Mouse (Mus musculus) limb, embryonic 14.5 days (tissue): ENCODE results near the gene Kmt2d. TPM values are rescaled to one million over a fixed set of nuclear protein-coding genes. Genes with fewer than 3 reads are reported as not detected.
A peak's percentile ranks its signal among the peaks of the same experiment; 100 is the strongest.

ENCODE experiments used
- ATAC-seq: fragments of 200-750 bp; cut with Nextera tagmentation; 2 replicates; pipeline ENCODE4 v1.8.0; 2017; ENCODE audit warnings: low read depth, moderate number of reproducible peaks, moderate TSS enrichment; ENCODE audit not compliant: low FRiP score
- DNase-seq: peaks from one replicate; pipeline ENCODE4 v3.0.0-alpha.2; 2015; ENCODE audit warnings: low spot score
- H3K27ac ChIP-seq: fragments of 300-500 bp; sonication (generic); replicated peaks from 2 replicates; pipeline ENCODE4 v1.5.1; 2014; ENCODE audit warnings: low read depth, mild to moderate bottlenecking, low read length, moderate library complexity, mixed read lengths
- H3K27me3 ChIP-seq: fragments of 300-500 bp; sonication (generic); 2 replicates; pipeline ENCODE4 v1.6.1; 2014; ENCODE audit warnings: low read length, mixed read lengths; ENCODE audit not compliant: control insufficient read depth, insufficient read depth
- H3K36me3 ChIP-seq: fragments of 300-500 bp; sonication (generic); 2 replicates; pipeline ENCODE4 v1.6.1; 2014; ENCODE audit warnings: mild to moderate bottlenecking, low read length, moderate library complexity, mixed read lengths; ENCODE audit not compliant: control insufficient read depth, insufficient read depth
- H3K4me1 ChIP-seq: fragments of 300-500 bp; sonication (generic); 2 replicates; pipeline ENCODE4 v1.6.1; 2014; ENCODE audit warnings: antibody characterized with exemption, low read length, mixed read lengths; ENCODE audit not compliant: control insufficient read depth, insufficient read depth
- H3K4me2 ChIP-seq: fragments of 300-500 bp; sonication (generic); replicated peaks from 2 replicates; pipeline ENCODE4 v1.6.1; 2014; ENCODE audit warnings: low read depth, mild to moderate bottlenecking, low read length, moderate library complexity; ENCODE audit not compliant: severe bottlenecking
- H3K4me3 ChIP-seq: fragments of 300-500 bp; sonication (generic); replicated peaks from 2 replicates; pipeline ENCODE4 v1.5.1; 2014; ENCODE audit warnings: low read length
- H3K9ac ChIP-seq: fragments of 300-500 bp; sonication (generic); 2 replicates; pipeline ENCODE4 v1.6.1; 2014; ENCODE audit warnings: mild to moderate bottlenecking, low read depth, low read length, moderate library complexity; ENCODE audit not compliant: severe bottlenecking
- H3K9me3 ChIP-seq: fragments of 300-500 bp; sonication (generic); 2 replicates; pipeline ENCODE4 v1.6.1; 2016; ENCODE audit warnings: low read length; ENCODE audit not compliant: control insufficient read depth
- POLR2A ChIP-seq: fragments of 200-500 bp; IDR thresholded peaks from 2 replicates; pipeline ENCODE4 v1.8.0; 2012; ENCODE audit warnings: inconsistent platforms, mild to moderate bottlenecking, moderate library complexity, borderline replicate concordance; ENCODE audit not compliant: insufficient read depth, insufficient read length; ENCODE audit errors: extremely low read depth
- WGBS: fragments of 180-500 bp; shearing (Covaris S2); extraction: QIAGEN DNeasy Blood & Tissue Kit; methylation state at CpG from one replicate; pipeline ENCODE4 v1.1.7; 2014; 5-methylcytosine and 5-hydroxymethylcytosine counted together
- polyA plus RNA-seq, 2 experiments: library from polyadenylated mRNA; depleted of rRNA in 1 of 2; stranded (reverse) in 1 of 2; unstranded in 1 of 2; fragments of >200 nt; fragmentation: Nextera tagmentation in 1 of 2; extraction: Ambion mirVana in 1 of 2; gene quantifications; 2 replicates each; pipeline versions ENCODE4 v1.2.1 to v1.2.3; 2012 to 2014

Kmt2d gene
- polyA plus RNA-seq, 2 experiments: 16.7 to 27.1 TPM

GRCm38 (mm10) chr15:98914903-98915302 is 43.9 kb upstream of the Kmt2d start:
- WGBS: 92% methylated on average over 6 of the region's 6 CpGs

GRCm38 (mm10) chr15:98904692-98905091 is 33.7 kb upstream of the Kmt2d start:
- H3K4me2 ChIP-seq: no peak overlapping the region
- ATAC-seq (no peak), DNase-seq (no peak)
- TF ChIP-seq POLR2A: no peak
- no peak overlapping the region for H3K4me3 ChIP-seq
- H3K9ac ChIP-seq: no peak overlapping the region
- H3K4me1 ChIP-seq: no peaks in the 10 kb centered on the region
- H3K9me3 ChIP-seq: no peaks in the 10 kb centered on the region
- no peak overlapping the region for H3K27ac ChIP-seq
- whole genome bisulfite sequencing: 35% methylated on average over 10 of the region's 10 CpGs
- no peaks in the 10 kb centered on the region for H3K27me3 ChIP-seq
- H3K36me3 ChIP-seq: peaks cover 63% of the 10 kb centered on the region

More at GRCm38 (mm10) chr15:98914903-98915302, 43.9 kb upstream of the Kmt2d start:
- no peak overlapping the region for H3K9ac ChIP-seq
- peaks cover 14% of the 10 kb centered on the region; the same call in 1 of the 2 replicates for H3K4me1 ChIP-seq
- ATAC-seq (no peak), DNase-seq (no peak)
- H3K4me2 ChIP-seq: no peak overlapping the region
- H3K36me3 ChIP-seq: peaks cover 32% of the 10 kb centered on the region
- no peak for TF ChIP-seq POLR2A
- H3K27me3 ChIP-seq: no peaks in the 10 kb centered on the region
- H3K27ac ChIP-seq: no peak overlapping the region
- H3K9me3 ChIP-seq: no peaks in the 10 kb centered on the region
- no peak overlapping the region for H3K4me3 ChIP-seq

GRCm38 (mm10) chr15:98902600-98902999 is 31.6 kb upstream of the Kmt2d start:
- Histone ChIP-seq H3K4me3 (no peak overlapping the region), H3K27me3 (peaks cover 19% of the 10 kb centered on the region), H3K9ac (no peak overlapping the region), H3K4me1 (peaks cover 8% of the 10 kb centered on the region), H3K36me3 (peaks cover 42% of the 10 kb centered on the region), H3K4me2 (no peak overlapping the region), H3K9me3 (no peaks in the 10 kb centered on the region), H3K27ac (no peak overlapping the region)
- no peak for DNase-seq
- 91% methylated on average over 2 of the region's 2 CpGs for WGBS
- no peak for TF ChIP-seq POLR2A
- ATAC-seq: no peak

- 50% methylated on average over 1 of the region's 1 CpGs for WGBS
- peaks cover 33% of the 10 kb centered on the region for H3K36me3 ChIP-seq
- H3K27ac ChIP-seq: no peak overlapping the region
- H3K9me3 ChIP-seq: no peaks in the 10 kb centered on the region
- peaks cover 30% of the 10 kb centered on the region for H3K27me3 ChIP-seq
- H3K9ac ChIP-seq: no peak overlapping the region
- H3K4me1 ChIP-seq: peaks cover 8% of the 10 kb centered on the region
- no peak for TF ChIP-seq POLR2A
- H3K4me2 ChIP-seq: no peak overlapping the region
- no peak overlapping the region for H3K4me3 ChIP-seq
- DNase-seq: no peak
- ATAC-seq: no peak
These were observed 30.5 kb upstream of the Kmt2d start for GRCm38 (mm10) chr15:98901530-98901929.

GRCm38 (mm10) chr15:98897928-98898800 is 27.2 kb upstream of the Kmt2d start, which contains the start of gene Dhh:
Gene Dhh, minus strand, starts transcription at chr15:98898540.
- DNase-seq (no peak), ATAC-seq (no peak)
- H3K36me3 ChIP-seq: peaks cover 2% of the 10 kb centered on the region; the same call in 1 of the 2 replicates
- H3K27me3 ChIP-seq: peaks cover 64% of the 10 kb centered on the region
- H3K4me3 ChIP-seq: peak within 1 kb of the TSS; percentile 26
- peaks cover 32% of the 10 kb centered on the region for H3K4me1 ChIP-seq
- no peaks in the 10 kb centered on the region for H3K9me3 ChIP-seq
- H3K4me2 ChIP-seq: peak within 1 kb of the TSS; percentile 44
- H3K27ac ChIP-seq: no peak within 1 kb of the TSS
- no peak for TF ChIP-seq POLR2A
- under 1% methylated on average over 40 of the region's 41 CpGs for WGBS
- no peak within 1 kb of the TSS for H3K9ac ChIP-seq
